ENCODE assay signal across 11 mouse cellular contexts in genomic region chr5:111420896-111421295, GRCm38 (mm10). TPM values are rescaled to one million over a fixed set of nuclear protein-coding genes. Genes with fewer than 3 reads are reported as not detected.
DNase-seq lines count a peak whose midpoint lies in the region; ATAC-seq and TF ChIP-seq lines count a peak whose summit lies in the region.
"Had no signal": no experiment of that assay in that cellular context is flagged by ENCODE, and none has a peak within 500 bp of the region (broad histone marks: within the 10 kb centered on the region; RNA-seq: fewer than 3 reads in every experiment).

No protein-coding gene starts in this region.

- no peak for ATAC-seq in heart, embryonic 13.5 days (ENCODE audit: extremely low read depth, insufficient number of reproducible peaks, low FRiP score, low TSS enrichment)
- ATAC-seq in forebrain, postnatal 0 days, result no peak
- no peak for ATAC-seq in midbrain, embryonic 11.5 days (ENCODE audit: low FRiP score)

- H3K9ac ChIP-seq in heart, embryonic 13.5 days, result peak overlapping the region; percentile 97
- peak overlapping the region; percentile 90 for H3K9ac ChIP-seq in forebrain, postnatal 0 days
- peak overlapping the region; percentile 100 for H3K9ac ChIP-seq in midbrain, embryonic 11.5 days (ENCODE audit: low read length)

- peak overlapping the region; percentile 92 for H3K4me3 ChIP-seq in heart, embryonic 13.5 days
- H3K4me3 ChIP-seq in forebrain, postnatal 0 days (ENCODE audit: low read depth, low read length), result peak overlapping the region; percentile 88
- peak overlapping the region; percentile 100 for H3K4me3 ChIP-seq in midbrain, embryonic 11.5 days (ENCODE audit: low read depth, low read length)
- H3K4me3 ChIP-seq: erythroblast, embryonic 14.5 days had no signal

- peaks cover 40% of the 10 kb centered on the region for H3K27me3 ChIP-seq in heart, embryonic 13.5 days (replicated peaks)
- H3K27me3 ChIP-seq in forebrain, postnatal 0 days (ENCODE audit: insufficient read depth, low read length), result no peaks in the 10 kb centered on the region
- H3K27me3 ChIP-seq in midbrain, embryonic 11.5 days (ENCODE audit: control insufficient read depth, insufficient read depth, low read length), result no peaks in the 10 kb centered on the region

- no peaks in the 10 kb centered on the region for H3K9me3 ChIP-seq in heart, embryonic 13.5 days
- H3K9me3 ChIP-seq in forebrain, postnatal 0 days (ENCODE audit: low read length), result no peaks in the 10 kb centered on the region
- no peaks in the 10 kb centered on the region for H3K9me3 ChIP-seq in midbrain, embryonic 11.5 days (ENCODE audit: control insufficient read depth, low read length)

- no peak for TF ChIP-seq CTCF in forebrain, postnatal 0 days (IDR thresholded peaks at IDR 0.05; ENCODE audit: low read depth)

- peaks cover 78% of the 10 kb centered on the region for H3K4me1 ChIP-seq in heart, embryonic 13.5 days
- H3K4me1 ChIP-seq in forebrain, postnatal 0 days (ENCODE audit: insufficient read depth), result no peaks in the 10 kb centered on the region; the same call in 1 of the 2 replicates
- peaks cover 47% of the 10 kb centered on the region for H3K4me1 ChIP-seq in midbrain, embryonic 11.5 days (ENCODE audit: control insufficient read depth, insufficient read depth, low read length)

- WGBS in heart, embryonic 13.5 days, result 64% methylated on average over 22 of the region's 22 CpGs
- 17% methylated on average over 22 of the region's 22 CpGs for WGBS in forebrain, postnatal 0 days
- WGBS in midbrain, embryonic 11.5 days, result 21% methylated on average over 22 of the region's 22 CpGs

- DNase-seq in heart, postnatal 10 days, result no peak
- DNase-seq in ZHBTc4 (ENCODE audit: low read depth, low spot score) (peak; percentile 44), adipocyte (ENCODE audit: low spot score) (no peak)
- peak; percentile 62 for DNase-seq in forebrain, postnatal 0 days
- DNase-seq in midbrain, embryonic 11.5 days (ENCODE audit: low spot score, missing footprints), result peak; percentile 97
- no peak for DNase-seq in gastrocnemius, postnatal 10 days
- no peak for DNase-seq in layer of hippocampus, postnatal 14 days (ENCODE audit: low spot score in 2 of 2)
- DNase-seq: adrenal gland, postnatal 36 days had no signal

- H3K36me3 ChIP-seq in heart, embryonic 13.5 days, result peaks cover 47% of the 10 kb centered on the region
- peaks cover 39% of the 10 kb centered on the region for H3K36me3 ChIP-seq in forebrain, postnatal 0 days (ENCODE audit: insufficient read depth)
- peaks cover 24% of the 10 kb centered on the region for H3K36me3 ChIP-seq in midbrain, embryonic 11.5 days (ENCODE audit: control insufficient read depth, insufficient read depth, low read length)

- intact Hi-C loops in heart, postnatal 10 days (cut with DNase I), result no loop called here

- H3K4me2 ChIP-seq in heart, embryonic 13.5 days, result peak overlapping the region; percentile 94
- peak overlapping the region; percentile 85 for H3K4me2 ChIP-seq in forebrain, postnatal 0 days (ENCODE audit: low read depth)
- peak overlapping the region; percentile 84 for H3K4me2 ChIP-seq in midbrain, embryonic 11.5 days

- H3K27ac ChIP-seq in heart, embryonic 13.5 days (replicated peaks), result no peak overlapping the region
- peak overlapping the region; percentile 97 for H3K27ac ChIP-seq in forebrain, postnatal 0 days (ENCODE audit: low read depth, low read length)
- peak overlapping the region; percentile 65 for H3K27ac ChIP-seq in midbrain, embryonic 11.5 days (ENCODE audit: low read depth, low read length)

RNA-seq across cellular contexts. Expression of gene Mn1, which starts 3.7 kb away (rescaled TPM):
- 7.2 and 8.2 TPM in 2 replicates for polyA plus RNA-seq in heart, embryonic 13.5 days (2015; fragmentation: Nextera tagmentation; extraction: Ambion mirVana)
- 10 to 100 TPM; 17.5 to 18.9 TPM for total RNA-seq in heart, postnatal 10 days (2021)
- total RNA-seq in forebrain, postnatal 0 days (2014; rRNA removed), result 108 and 123 TPM in 2 replicates
- polyA plus RNA-seq in forebrain, postnatal 0 days (2015; fragmentation: Nextera tagmentation; extraction: Ambion mirVana), result 57.9 and 73.2 TPM in 2 replicates
- polyA plus RNA-seq in midbrain, embryonic 11.5 days (2014; fragmentation: Nextera tagmentation; extraction: Ambion mirVana), result 42.0 and 46.2 TPM in 2 replicates
- total RNA-seq in gastrocnemius, postnatal 10 days (2021), result 10 to 100 TPM; 19.6 to 30.4 TPM
- 10 to 100 TPM; 30.9 to 31.3 TPM for total RNA-seq in layer of hippocampus, postnatal 14 days (2021)
- total RNA-seq: monocyte, adult 5-6 weeks had no signal

Comparison
In these comparisons a context has a peak if more than half of its experiments do, and no peak if none do; other contexts are left out.
1. DNase-seq: peak in ZHBTc4 (single experiment), forebrain, postnatal 0 days (single experiment) and midbrain, embryonic 11.5 days (single experiment); none in heart, postnatal 10 days (0 of 2), gastrocnemius, postnatal 10 days (single experiment), adipocyte (single experiment) and layer of hippocampus, postnatal 14 days (0 of 2).
2. Peak in every context shown above with its lines, with median percentiles within 50 percentile points of each other: H3K4me2 ChIP-seq, H3K4me3 ChIP-seq and H3K9ac ChIP-seq.